Mouse (Mus musculus) thymus, adult 2 months (tissue): ENCODE results near the gene Elk4.

Source experiments
- CTCF ChIP-seq: fragments of 200-500 bp; IDR thresholded peaks from 2 replicates; pipeline ENCODE4 v1.5.1; 2012; ENCODE audit warnings: mild to moderate bottlenecking, control low read depth, low read length, moderate library complexity, borderline replicate concordance; ENCODE audit not compliant: control insufficient read depth, poor library complexity, insufficient read depth; ENCODE audit errors: extremely low read depth
- POLR2A ChIP-seq: fragments of 200-500 bp; IDR thresholded peaks from 2 replicates; pipeline ENCODE4 v1.6.1; 2012; ENCODE audit warnings: mild to moderate bottlenecking, low read length, control low read depth, moderate library complexity; ENCODE audit not compliant: control insufficient read depth, poor library complexity, insufficient read depth; ENCODE audit errors: extremely low read depth

GRCm38 (mm10) chr1:132075576-132075975 is 68.2 kb downstream of the Elk4 start:
- no peak for TF ChIP-seq POLR2A
- no peak for TF ChIP-seq CTCF
